Mouse (Mus musculus): ENCODE results near the gene Antxr1. TPM values are rescaled to one million over a fixed set of nuclear protein-coding genes. Genes with fewer than 3 reads are reported as not detected.

Gene Antxr1
- polyA plus RNA-seq, 1 experiment from 2014 or later: 3.1 TPM

- no peak for DNase-seq (ENCODE audit: low spot score)
- Histone ChIP-seq H3K9ac (ENCODE audit: low read depth, low read length) (no peak overlapping the region), H3K36me3 (ENCODE audit: control insufficient read depth, insufficient read depth, low read length) (no peaks in the 10 kb centered on the region), H3K4me3 (ENCODE audit: low read depth, low read length) (no peak overlapping the region), H3K4me1 (replicated peaks; ENCODE audit: control insufficient read depth, insufficient read depth, low read length) (no peaks in the 10 kb centered on the region; the same call in 1 of the 2 replicates), H3K27ac (ENCODE audit: low read depth, low read length) (no peak overlapping the region), H3K27me3 (replicated peaks; ENCODE audit: control insufficient read depth, insufficient read depth, low read length) (no peaks in the 10 kb centered on the region), H3K9me3 (ENCODE audit: control insufficient read depth, low read length) (no peaks in the 10 kb centered on the region), H3K4me2 (no peak overlapping the region)
- WGBS: 91% methylated on average over 4 of the region's 4 CpGs
- no peak for ATAC-seq (replicated peaks; ENCODE audit: low FRiP score)
These were observed 128.8 kb downstream of the Antxr1 start for GRCm38 (mm10) chr6:87206790-87207189.

GRCm38 (mm10) chr6:87203467-87203866, 132.2 kb downstream of the Antxr1 start:
- Histone ChIP-seq H3K9me3 (ENCODE audit: control insufficient read depth, low read length) (no peaks in the 10 kb centered on the region), H3K27me3 (replicated peaks; ENCODE audit: control insufficient read depth, insufficient read depth, low read length) (no peaks in the 10 kb centered on the region), H3K4me2 (no peak overlapping the region), H3K27ac (ENCODE audit: low read depth, low read length) (no peak overlapping the region), H3K4me1 (replicated peaks; ENCODE audit: control insufficient read depth, insufficient read depth, low read length) (no peaks in the 10 kb centered on the region; the same call in 1 of the 2 replicates), H3K4me3 (ENCODE audit: low read depth, low read length) (no peak overlapping the region), H3K36me3 (ENCODE audit: control insufficient read depth, insufficient read depth, low read length) (no peaks in the 10 kb centered on the region), H3K9ac (ENCODE audit: low read depth, low read length) (no peak overlapping the region)
- ATAC-seq (replicated peaks; ENCODE audit: low FRiP score) (no peak), DNase-seq (ENCODE audit: low spot score) (no peak)
- 71% methylated on average over 4 of the region's 4 CpGs for WGBS

DNA sequence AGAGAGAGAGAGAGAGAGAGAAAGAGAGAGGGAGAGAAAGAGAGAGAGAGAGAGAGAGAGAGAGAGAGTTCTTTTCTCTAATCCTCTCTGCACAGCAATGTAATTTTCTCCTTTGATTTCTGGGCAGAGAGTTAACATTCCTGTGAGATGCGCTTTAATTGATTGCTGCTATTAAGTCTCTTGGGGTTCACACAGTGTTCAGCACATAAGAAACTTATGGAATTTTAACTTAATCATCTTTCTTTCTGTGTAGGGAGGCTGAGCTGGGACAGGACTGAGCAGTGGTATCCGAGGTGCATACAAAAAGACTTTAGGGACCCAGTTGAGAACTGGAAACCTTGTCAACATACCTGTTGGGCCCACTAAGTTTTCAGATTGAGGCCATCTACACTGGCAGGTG, 132.6 kb downstream of the Antxr1 start:
- Histone ChIP-seq H3K9ac (ENCODE audit: low read depth, low read length) (no peak overlapping the region), H3K4me3 (ENCODE audit: low read depth, low read length) (no peak overlapping the region), H3K4me2 (no peak overlapping the region), H3K27me3 (replicated peaks; ENCODE audit: control insufficient read depth, insufficient read depth, low read length) (no peaks in the 10 kb centered on the region), H3K27ac (ENCODE audit: low read depth, low read length) (no peak overlapping the region), H3K4me1 (replicated peaks; ENCODE audit: control insufficient read depth, insufficient read depth, low read length) (no peaks in the 10 kb centered on the region; the same call in 1 of the 2 replicates), H3K9me3 (ENCODE audit: control insufficient read depth, low read length) (no peaks in the 10 kb centered on the region), H3K36me3 (ENCODE audit: control insufficient read depth, insufficient read depth, low read length) (no peaks in the 10 kb centered on the region)
- 82% methylated on average over 2 of the region's 2 CpGs for WGBS
- ATAC-seq (replicated peaks; ENCODE audit: low FRiP score): no peak
- DNase-seq (ENCODE audit: low spot score): no peak

DNA sequence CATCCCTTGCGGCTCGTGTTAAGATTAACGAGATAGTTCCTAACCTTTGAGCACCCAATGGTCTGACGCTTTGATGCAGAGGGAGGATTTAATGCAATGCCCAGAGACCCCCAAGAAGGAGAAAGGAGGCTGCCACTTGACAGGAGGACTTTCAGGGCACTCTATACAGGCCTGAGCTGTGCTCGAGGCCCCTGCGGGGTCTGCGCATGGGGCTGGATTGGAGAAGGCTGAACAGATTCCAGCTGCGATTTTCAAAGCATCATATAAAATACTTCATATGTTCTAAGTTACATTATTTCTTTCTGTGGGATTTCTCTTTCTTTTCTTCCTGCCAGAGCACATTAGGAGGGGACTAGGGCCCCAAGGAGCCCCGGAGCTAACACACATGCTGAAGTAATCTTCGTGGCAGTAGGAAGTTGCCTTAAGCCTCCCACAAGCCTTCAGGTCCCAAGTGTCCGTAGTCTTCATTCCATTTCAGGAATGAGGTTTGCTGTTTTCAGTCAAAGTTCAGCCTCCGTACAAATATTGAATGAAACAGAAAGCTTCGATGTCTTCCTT, 133.5 kb downstream of the Antxr1 start:
- 88% methylated on average over 13 of the region's 13 CpGs for WGBS
- H3K4me3 ChIP-seq (ENCODE audit: low read depth, low read length): no peak overlapping the region
- H3K27ac ChIP-seq (ENCODE audit: low read depth, low read length): no peak overlapping the region
- no peaks in the 10 kb centered on the region; the same call in 1 of the 2 replicates for H3K4me1 ChIP-seq (replicated peaks; ENCODE audit: control insufficient read depth, insufficient read depth, low read length)
- H3K36me3 ChIP-seq (ENCODE audit: control insufficient read depth, insufficient read depth, low read length): no peaks in the 10 kb centered on the region
- no peak overlapping the region for H3K4me2 ChIP-seq
- no peaks in the 10 kb centered on the region for H3K27me3 ChIP-seq (replicated peaks; ENCODE audit: control insufficient read depth, insufficient read depth, low read length)
- ATAC-seq (replicated peaks; ENCODE audit: low FRiP score): no peak
- DNase-seq (ENCODE audit: low spot score): no peak
- no peak overlapping the region for H3K9ac ChIP-seq (ENCODE audit: low read depth, low read length)
- H3K9me3 ChIP-seq (ENCODE audit: control insufficient read depth, low read length): no peaks in the 10 kb centered on the region

DNA sequence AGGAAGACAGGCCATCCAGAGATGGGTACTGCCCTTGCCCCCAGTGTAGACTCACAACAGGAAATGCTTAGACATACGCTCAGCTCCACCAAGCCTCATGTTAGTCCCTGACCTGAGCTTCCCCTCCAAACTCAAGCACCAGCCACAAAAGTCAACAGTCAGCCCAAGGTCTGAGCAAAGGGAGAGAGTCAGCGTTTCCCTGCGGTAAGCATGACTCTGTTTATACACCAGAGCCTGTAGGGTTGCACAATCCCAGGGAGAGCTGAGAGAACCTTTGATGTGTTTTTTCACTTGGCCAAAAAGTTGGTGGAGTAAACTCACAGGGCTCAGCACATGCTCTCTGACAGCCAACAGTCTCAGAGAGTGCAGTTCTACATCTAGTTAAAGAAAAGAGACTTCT, 145.9 kb downstream of the Antxr1 start:
- Histone ChIP-seq H3K4me1 (replicated peaks; ENCODE audit: control insufficient read depth, insufficient read depth, low read length) (peaks cover 25% of the 10 kb centered on the region), H3K9me3 (ENCODE audit: control insufficient read depth, low read length) (no peaks in the 10 kb centered on the region), H3K4me2 (no peak overlapping the region), H3K4me3 (ENCODE audit: low read depth, low read length) (no peak overlapping the region), H3K27me3 (replicated peaks; ENCODE audit: control insufficient read depth, insufficient read depth, low read length) (no peaks in the 10 kb centered on the region), H3K9ac (ENCODE audit: low read depth, low read length) (no peak overlapping the region), H3K36me3 (ENCODE audit: control insufficient read depth, insufficient read depth, low read length) (no peaks in the 10 kb centered on the region), H3K27ac (ENCODE audit: low read depth, low read length) (peak overlapping the region; percentile 79)
- ATAC-seq (replicated peaks; ENCODE audit: low FRiP score) (peak; percentile 76), DNase-seq (ENCODE audit: low spot score) (no peak)
- 41% methylated on average over 3 of the region's 3 CpGs for WGBS

DNA sequence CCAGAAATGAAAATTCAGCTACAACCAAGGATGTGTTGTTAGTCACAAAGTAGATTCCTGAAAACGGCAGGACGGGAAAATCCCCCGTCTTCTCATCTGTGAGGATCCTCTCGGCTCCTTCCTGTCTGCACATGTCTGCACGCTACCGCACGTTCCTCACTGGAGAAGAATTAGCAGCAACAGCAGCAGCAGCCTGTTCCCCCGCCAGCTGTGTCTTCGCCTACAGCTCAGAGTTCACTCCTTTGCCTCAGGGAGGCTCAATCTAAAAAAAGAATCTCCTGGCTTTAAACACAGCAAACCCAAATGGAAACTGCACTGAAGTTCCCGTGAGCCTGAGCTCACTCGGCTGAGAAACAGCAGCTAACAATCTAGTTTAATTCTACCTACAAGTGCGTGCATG, 148.6 kb downstream of the Antxr1 start:
- no peaks in the 10 kb centered on the region for H3K27me3 ChIP-seq (replicated peaks; ENCODE audit: control insufficient read depth, insufficient read depth, low read length)
- H3K4me3 ChIP-seq (ENCODE audit: low read depth, low read length): no peak overlapping the region
- 0 out of 2 replicates have a peak overlapping the region, but pooled peaks have one; percentile 2 for H3K27ac ChIP-seq (ENCODE audit: low read depth, low read length)
- H3K9ac ChIP-seq (ENCODE audit: low read depth, low read length): no peak overlapping the region
- H3K4me2 ChIP-seq: no peak overlapping the region
- 79% methylated on average over 12 of the region's 12 CpGs for WGBS
- DNase-seq (ENCODE audit: low spot score) (no peak), ATAC-seq (replicated peaks; ENCODE audit: low FRiP score) (no peak)
- H3K9me3 ChIP-seq (ENCODE audit: control insufficient read depth, low read length): no peaks in the 10 kb centered on the region
- H3K36me3 ChIP-seq (ENCODE audit: control insufficient read depth, insufficient read depth, low read length): no peaks in the 10 kb centered on the region
- peaks cover 38% of the 10 kb centered on the region for H3K4me1 ChIP-seq (replicated peaks; ENCODE audit: control insufficient read depth, insufficient read depth, low read length)

DNA sequence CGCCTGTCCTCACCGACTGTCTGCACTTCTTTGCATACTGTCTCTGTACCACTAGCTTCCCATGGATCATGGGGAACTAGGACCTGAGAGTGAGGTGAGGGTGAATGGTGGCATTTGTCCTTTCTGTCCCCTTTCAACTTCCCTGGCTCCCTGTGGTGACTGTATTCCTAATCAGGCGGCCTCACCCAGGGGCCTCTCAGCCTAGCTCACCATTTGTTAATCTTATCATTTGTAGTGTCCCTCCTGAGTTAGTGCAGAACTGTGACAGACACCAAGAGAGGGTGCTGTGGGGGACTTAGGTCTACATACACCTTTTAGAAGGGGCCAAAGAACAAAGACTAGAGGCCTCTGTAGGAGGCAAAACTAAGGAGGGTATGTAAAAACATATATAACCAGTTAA, 151.2 kb downstream of the Antxr1 start:
- ATAC-seq (replicated peaks; ENCODE audit: low FRiP score) (peak; percentile 96), DNase-seq (ENCODE audit: low spot score) (no peak)
- H3K4me3 ChIP-seq (ENCODE audit: low read depth, low read length): peak overlapping the region; percentile 27
- peak overlapping the region; percentile 86 for H3K27ac ChIP-seq (ENCODE audit: low read depth, low read length)
- peak overlapping the region; percentile 66 for H3K4me2 ChIP-seq
- no peaks in the 10 kb centered on the region for H3K36me3 ChIP-seq (ENCODE audit: control insufficient read depth, insufficient read depth, low read length)
- peak overlapping the region; percentile 55 for H3K9ac ChIP-seq (ENCODE audit: low read depth, low read length)
- H3K4me1 ChIP-seq (replicated peaks; ENCODE audit: control insufficient read depth, insufficient read depth, low read length): peaks cover 28% of the 10 kb centered on the region
- 48% methylated on average over 3 of the region's 3 CpGs for WGBS
- no peaks in the 10 kb centered on the region for H3K9me3 ChIP-seq (ENCODE audit: control insufficient read depth, low read length)
- no peaks in the 10 kb centered on the region for H3K27me3 ChIP-seq (replicated peaks; ENCODE audit: control insufficient read depth, insufficient read depth, low read length)

DNA sequence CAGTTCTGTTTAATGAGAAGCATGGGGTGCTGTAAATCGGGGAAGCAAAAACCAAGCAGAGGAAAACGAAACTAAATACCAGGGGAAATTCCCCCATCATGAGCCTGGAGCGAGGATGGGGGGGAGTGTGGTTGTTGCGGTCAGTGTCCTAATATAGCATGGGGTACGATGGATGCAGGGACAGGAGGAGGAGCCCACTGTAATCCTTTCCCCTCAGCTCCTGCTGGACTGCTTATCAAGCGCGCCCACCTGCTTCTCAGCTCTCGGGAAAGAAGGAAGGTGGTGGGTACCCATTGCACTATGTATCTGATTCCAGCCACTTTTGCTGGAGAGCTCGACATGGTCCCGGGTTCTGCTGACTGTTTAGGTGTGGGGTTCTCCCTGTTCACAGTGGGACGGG, 151.6 kb downstream of the Antxr1 start:
- peak overlapping the region; percentile 55 for H3K9ac ChIP-seq (ENCODE audit: low read depth, low read length)
- peaks cover 28% of the 10 kb centered on the region for H3K4me1 ChIP-seq (replicated peaks; ENCODE audit: control insufficient read depth, insufficient read depth, low read length)
- ATAC-seq (replicated peaks; ENCODE audit: low FRiP score) (peak; percentile 95), DNase-seq (ENCODE audit: low spot score) (peak; percentile 63)
- H3K27me3 ChIP-seq (replicated peaks; ENCODE audit: control insufficient read depth, insufficient read depth, low read length): no peaks in the 10 kb centered on the region
- peak overlapping the region; percentile 66 for H3K4me2 ChIP-seq
- H3K36me3 ChIP-seq (ENCODE audit: control insufficient read depth, insufficient read depth, low read length): no peaks in the 10 kb centered on the region
- peak overlapping the region; percentile 86 for H3K27ac ChIP-seq (ENCODE audit: low read depth, low read length)
- 44% methylated on average over 11 of the region's 11 CpGs for WGBS
- no peaks in the 10 kb centered on the region for H3K9me3 ChIP-seq (ENCODE audit: control insufficient read depth, low read length)
- peak overlapping the region; percentile 27 for H3K4me3 ChIP-seq (ENCODE audit: low read depth, low read length)

GRCm38 (mm10) chr6:87183159-87183558, 152.5 kb downstream of the Antxr1 start:
- no peaks in the 10 kb centered on the region for H3K36me3 ChIP-seq (ENCODE audit: control insufficient read depth, insufficient read depth, low read length)
- WGBS: 81% methylated on average over 8 of the region's 8 CpGs
- 0 out of 2 replicates have a peak overlapping the region, but pooled peaks have one; percentile 86 for H3K27ac ChIP-seq (ENCODE audit: low read depth, low read length)
- peaks cover 28% of the 10 kb centered on the region for H3K4me1 ChIP-seq (replicated peaks; ENCODE audit: control insufficient read depth, insufficient read depth, low read length)
- no peaks in the 10 kb centered on the region for H3K9me3 ChIP-seq (ENCODE audit: control insufficient read depth, low read length)
- no peak overlapping the region for H3K4me2 ChIP-seq
- H3K27me3 ChIP-seq (replicated peaks; ENCODE audit: control insufficient read depth, insufficient read depth, low read length): no peaks in the 10 kb centered on the region
- DNase-seq (ENCODE audit: low spot score) (no peak), ATAC-seq (replicated peaks; ENCODE audit: low FRiP score) (no peak)
- no peak overlapping the region for H3K9ac ChIP-seq (ENCODE audit: low read depth, low read length)
- no peak overlapping the region for H3K4me3 ChIP-seq (ENCODE audit: low read depth, low read length)

All from liver, embryonic 11.5 days (tissue).